Mouse (Mus musculus) embryonic facial prominence, embryonic 12.5 days (tissue): ENCODE measurements around the gene Hydin. TPM values are rescaled to one million over a fixed set of nuclear protein-coding genes. Genes with fewer than 3 reads are reported as not detected.

Source experiments
- ATAC-seq: fragments of 200-750 bp; cut with Nextera tagmentation; 2 replicates; pipeline ENCODE4 v1.8.0; 2017; ENCODE audit not compliant: insufficient number of reproducible peaks, insufficient read depth, low FRiP score, low TSS enrichment
- H3K27ac ChIP-seq: fragments of 300-500 bp; sonication (generic); 2 replicates; pipeline ENCODE4 v1.5.1; 2016; ENCODE audit warnings: mild to moderate bottlenecking
- H3K27me3 ChIP-seq: fragments of 300-500 bp; sonication (generic); 2 replicates; pipeline ENCODE4 v1.6.1; 2016; ENCODE audit warnings: mild to moderate bottlenecking, moderate library complexity
- H3K36me3 ChIP-seq: fragments of 300-500 bp; sonication (generic); 2 replicates; pipeline ENCODE4 v1.6.1; 2016; ENCODE audit warnings: mild to moderate bottlenecking
- H3K4me1 ChIP-seq: fragments of 300-500 bp; sonication (generic); 2 replicates; pipeline ENCODE4 v1.6.1; 2016
- H3K4me2 ChIP-seq: fragments of 300-500 bp; sonication (generic); replicated peaks from 2 replicates; pipeline ENCODE4 v1.6.1; 2016; ENCODE audit warnings: mild to moderate bottlenecking, moderate library complexity
- H3K4me3 ChIP-seq: fragments of 300-500 bp; sonication (generic); 2 replicates; pipeline ENCODE4 v1.5.1; 2016; ENCODE audit warnings: mild to moderate bottlenecking
- H3K9ac ChIP-seq: fragments of 300-500 bp; sonication (generic); 2 replicates; pipeline ENCODE4 v1.6.1; 2016; ENCODE audit warnings: mild to moderate bottlenecking, moderate library complexity
- H3K9me3 ChIP-seq: fragments of 300-500 bp; sonication (generic); 2 replicates; pipeline ENCODE4 v1.6.1; 2016; ENCODE audit warnings: mild to moderate bottlenecking, moderate library complexity
- WGBS: fragments of 180-500 bp; shearing (Covaris S2); methylation state at CpG from one replicate; pipeline ENCODE4 v1.1.7; 2016; 5-methylcytosine and 5-hydroxymethylcytosine counted together
- polyA plus RNA-seq: library from polyadenylated mRNA; unstranded; fragments of >200 nt; fragmentation: Nextera tagmentation; extraction: Ambion mirVana; gene quantifications from 2 replicates; pipeline ENCODE4 v1.2.1, GENCODE M21; 2016

Gene Hydin
- polyA plus RNA-seq, 1 experiment from 2014 or later: 0.08 TPM

DNA sequence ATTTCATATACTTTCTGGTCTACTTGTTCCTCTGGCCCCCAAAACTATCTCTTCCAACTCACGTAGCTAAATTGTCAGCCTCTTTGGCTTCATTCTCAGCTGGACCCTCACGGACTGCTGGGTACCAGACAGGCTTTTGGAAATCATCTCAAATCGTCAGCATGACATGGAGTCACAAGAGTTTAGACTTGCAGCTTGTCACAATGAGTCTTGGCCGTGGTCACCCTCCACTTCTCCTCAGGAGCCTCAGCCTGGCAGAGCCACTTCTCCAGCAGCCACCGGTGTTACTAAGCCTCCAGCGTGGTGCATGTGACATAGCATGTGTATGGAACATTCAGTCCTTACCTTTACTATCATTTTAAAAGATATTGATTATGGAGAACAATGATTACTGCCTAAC is 135.5 kb downstream of the Hydin start:
- no peak for ATAC-seq
- H3K9me3 ChIP-seq: no peaks in the 10 kb centered on the region
- H3K9ac ChIP-seq: no peak overlapping the region
- no peak overlapping the region for H3K4me2 ChIP-seq
- H3K27me3 ChIP-seq: no peaks in the 10 kb centered on the region
- no peak overlapping the region for H3K27ac ChIP-seq
- no peaks in the 10 kb centered on the region for H3K36me3 ChIP-seq
- no peak overlapping the region for H3K4me3 ChIP-seq
- no peaks in the 10 kb centered on the region for H3K4me1 ChIP-seq
- WGBS: 81% methylated on average over 6 of the region's 6 CpGs

GRCm38 (mm10) chr8:110404516-110404915 is 137.7 kb downstream of the Hydin start:
- WGBS: 85% methylated on average over 3 of the region's 3 CpGs
- H3K4me2 ChIP-seq: no peak overlapping the region
- H3K27ac ChIP-seq: no peak overlapping the region
- no peak overlapping the region for H3K9ac ChIP-seq
- H3K4me3 ChIP-seq: no peak overlapping the region
- H3K9me3 ChIP-seq: no peaks in the 10 kb centered on the region
- no peaks in the 10 kb centered on the region for H3K27me3 ChIP-seq
- no peaks in the 10 kb centered on the region for H3K4me1 ChIP-seq
- H3K36me3 ChIP-seq: no peaks in the 10 kb centered on the region
- no peak for ATAC-seq

- Histone ChIP-seq H3K27me3 (no peaks in the 10 kb centered on the region), H3K4me1 (no peaks in the 10 kb centered on the region), H3K4me3 (no peak overlapping the region), H3K4me2 (no peak overlapping the region), H3K36me3 (no peaks in the 10 kb centered on the region), H3K9me3 (no peaks in the 10 kb centered on the region), H3K9ac (no peak overlapping the region), H3K27ac (no peak overlapping the region)
- WGBS: 78% methylated on average over 4 of the region's 4 CpGs
- no peak for ATAC-seq
Measured at GRCm38 (mm10) chr8:110415121-110415520, 148.3 kb downstream of the Hydin start.

- H3K4me2 ChIP-seq: no peak overlapping the region
- no peak for ATAC-seq
- no peaks in the 10 kb centered on the region for H3K27me3 ChIP-seq
- 83% methylated on average over 3 of the region's 3 CpGs for WGBS
- no peaks in the 10 kb centered on the region for H3K4me1 ChIP-seq
- H3K36me3 ChIP-seq: no peaks in the 10 kb centered on the region
- H3K4me3 ChIP-seq: no peak overlapping the region
- H3K9me3 ChIP-seq: no peaks in the 10 kb centered on the region
- H3K27ac ChIP-seq: no peak overlapping the region
- no peak overlapping the region for H3K9ac ChIP-seq
Measured at GRCm38 (mm10) chr8:110416931-110417330, 150.2 kb downstream of the Hydin start.

GRCm38 (mm10) chr8:110417801-110418200 is 151.0 kb downstream of the Hydin start:
- Histone ChIP-seq H3K27ac (no peak overlapping the region), H3K4me2 (no peak overlapping the region), H3K9me3 (no peaks in the 10 kb centered on the region), H3K36me3 (no peaks in the 10 kb centered on the region), H3K4me3 (no peak overlapping the region), H3K9ac (no peak overlapping the region), H3K4me1 (no peaks in the 10 kb centered on the region), H3K27me3 (no peaks in the 10 kb centered on the region)
- ATAC-seq: no peak
- WGBS: 87% methylated on average over 7 of the region's 7 CpGs

- H3K4me2 ChIP-seq: no peak overlapping the region
- no peak overlapping the region for H3K9ac ChIP-seq
- H3K27me3 ChIP-seq: no peaks in the 10 kb centered on the region
- no peak for ATAC-seq
- WGBS: 86% methylated on average over 5 of the region's 5 CpGs
- no peaks in the 10 kb centered on the region for H3K36me3 ChIP-seq
- no peak overlapping the region for H3K4me3 ChIP-seq
- no peak overlapping the region for H3K27ac ChIP-seq
- no peaks in the 10 kb centered on the region for H3K9me3 ChIP-seq
- H3K4me1 ChIP-seq: no peaks in the 10 kb centered on the region
Measured at GRCm38 (mm10) chr8:110419711-110420110, 152.9 kb downstream of the Hydin start.

GRCm38 (mm10) chr8:110420221-110420620 is 153.4 kb downstream of the Hydin start:
- H3K9ac ChIP-seq: no peak overlapping the region
- no peaks in the 10 kb centered on the region for H3K27me3 ChIP-seq
- ATAC-seq: no peak
- H3K9me3 ChIP-seq: no peaks in the 10 kb centered on the region
- no peak overlapping the region for H3K4me3 ChIP-seq
- 88% methylated on average over 3 of the region's 3 CpGs for WGBS
- H3K36me3 ChIP-seq: no peaks in the 10 kb centered on the region
- no peaks in the 10 kb centered on the region for H3K4me1 ChIP-seq
- H3K27ac ChIP-seq: no peak overlapping the region
- H3K4me2 ChIP-seq: no peak overlapping the region

GRCm38 (mm10) chr8:110424146-110424545 is 157.4 kb downstream of the Hydin start:
- Histone ChIP-seq H3K4me1 (no peaks in the 10 kb centered on the region), H3K4me2 (no peak overlapping the region), H3K27ac (no peak overlapping the region), H3K9ac (no peak overlapping the region), H3K4me3 (no peak overlapping the region), H3K9me3 (no peaks in the 10 kb centered on the region), H3K36me3 (no peaks in the 10 kb centered on the region), H3K27me3 (no peaks in the 10 kb centered on the region)
- no peak for ATAC-seq
- WGBS: 69% methylated on average over 8 of the region's 8 CpGs

DNA sequence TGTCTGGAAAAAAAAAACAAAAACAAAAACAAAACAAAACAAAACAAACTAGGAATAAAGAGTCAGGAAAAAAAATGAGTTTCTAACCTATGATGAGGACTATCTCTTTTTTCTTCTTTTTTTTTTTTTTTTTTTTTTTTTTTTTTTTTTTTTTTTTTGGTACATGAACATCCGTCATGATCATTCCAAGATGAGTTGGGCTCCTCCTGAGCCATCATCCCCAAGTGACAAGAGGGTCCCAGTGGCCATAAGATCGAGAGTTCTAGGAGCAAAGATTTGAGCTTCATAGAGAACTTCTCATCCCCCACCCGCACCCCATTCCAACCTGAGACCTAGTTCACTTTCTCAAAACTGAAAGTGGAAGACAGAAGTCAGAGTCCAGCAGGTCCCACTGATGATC is 164.6 kb downstream of the Hydin start:
- Histone ChIP-seq H3K4me2 (no peak overlapping the region), H3K27me3 (no peaks in the 10 kb centered on the region), H3K9ac (no peak overlapping the region), H3K4me1 (no peaks in the 10 kb centered on the region), H3K4me3 (no peak overlapping the region), H3K27ac (no peak overlapping the region), H3K9me3 (no peaks in the 10 kb centered on the region), H3K36me3 (no peaks in the 10 kb centered on the region)
- ATAC-seq: no peak
- 88% methylated on average over 3 of the region's 3 CpGs for WGBS

DNA sequence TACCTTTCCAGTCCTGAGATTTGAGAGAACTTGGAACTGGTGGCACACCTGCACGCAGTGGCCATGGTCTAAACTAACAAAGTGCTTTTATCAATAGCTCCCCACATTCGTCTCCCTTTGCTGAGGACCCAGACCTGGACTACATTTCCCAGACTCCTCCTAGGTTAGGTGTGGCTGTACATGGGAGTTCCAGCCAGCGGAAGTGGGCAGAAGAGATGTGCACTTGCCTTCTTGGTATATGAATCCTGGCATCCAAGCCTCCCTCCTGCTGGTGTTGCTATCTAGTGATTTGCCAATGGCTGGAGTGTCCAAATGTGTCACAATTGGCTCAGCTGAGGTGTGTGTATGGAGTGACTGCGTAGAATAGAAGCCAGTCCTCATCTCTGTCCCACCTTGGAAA is 173.8 kb downstream of the Hydin start:
- no peak for ATAC-seq
- WGBS: 78% methylated on average over 4 of the region's 4 CpGs

GRCm38 (mm10) chr8:110444276-110444675 is 177.5 kb downstream of the Hydin start:
- Histone ChIP-seq H3K27me3 (no peaks in the 10 kb centered on the region), H3K36me3 (no peaks in the 10 kb centered on the region), H3K9ac (no peak overlapping the region), H3K4me1 (no peaks in the 10 kb centered on the region), H3K9me3 (no peaks in the 10 kb centered on the region), H3K4me3 (no peak overlapping the region), H3K4me2 (no peak overlapping the region), H3K27ac (no peak overlapping the region)
- WGBS: 77% methylated on average over 2 of the region's 2 CpGs
- ATAC-seq: no peak

More for the DNA sequence above, 173.8 kb downstream of the Hydin start:
- Histone ChIP-seq H3K9ac (no peak overlapping the region), H3K36me3 (no peaks in the 10 kb centered on the region), H3K27ac (no peak overlapping the region), H3K27me3 (no peaks in the 10 kb centered on the region), H3K9me3 (no peaks in the 10 kb centered on the region), H3K4me3 (no peak overlapping the region), H3K4me1 (no peaks in the 10 kb centered on the region), H3K4me2 (no peak overlapping the region)

DNA sequence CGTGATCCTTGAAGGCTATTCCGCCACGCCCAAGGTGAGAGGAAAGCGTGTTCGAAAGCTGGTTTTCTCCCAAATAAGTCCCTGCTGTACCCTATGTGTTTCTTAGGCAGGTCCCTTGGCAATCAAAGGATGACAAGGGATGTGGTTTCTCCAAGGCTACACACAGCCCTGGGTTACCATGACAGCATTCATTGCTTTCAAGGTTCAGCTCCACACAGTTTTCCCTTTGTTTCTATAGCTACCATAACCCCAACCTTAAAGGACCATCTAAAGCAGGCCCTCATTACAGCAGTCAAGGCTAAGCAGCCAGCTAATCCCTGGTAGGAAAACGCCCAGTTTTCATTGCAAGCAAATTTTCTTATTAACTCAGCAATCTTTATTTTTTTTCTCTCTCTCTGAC is 183.7 kb downstream of the Hydin start:
- H3K36me3 ChIP-seq: no peaks in the 10 kb centered on the region
- H3K4me1 ChIP-seq: no peaks in the 10 kb centered on the region
- no peaks in the 10 kb centered on the region for H3K27me3 ChIP-seq
- H3K9ac ChIP-seq: no peak overlapping the region
- ATAC-seq: no peak
- H3K9me3 ChIP-seq: no peaks in the 10 kb centered on the region
- H3K27ac ChIP-seq: no peak overlapping the region
- H3K4me2 ChIP-seq: no peak overlapping the region
- WGBS: 90% methylated on average over 6 of the region's 6 CpGs
- no peak overlapping the region for H3K4me3 ChIP-seq

DNA sequence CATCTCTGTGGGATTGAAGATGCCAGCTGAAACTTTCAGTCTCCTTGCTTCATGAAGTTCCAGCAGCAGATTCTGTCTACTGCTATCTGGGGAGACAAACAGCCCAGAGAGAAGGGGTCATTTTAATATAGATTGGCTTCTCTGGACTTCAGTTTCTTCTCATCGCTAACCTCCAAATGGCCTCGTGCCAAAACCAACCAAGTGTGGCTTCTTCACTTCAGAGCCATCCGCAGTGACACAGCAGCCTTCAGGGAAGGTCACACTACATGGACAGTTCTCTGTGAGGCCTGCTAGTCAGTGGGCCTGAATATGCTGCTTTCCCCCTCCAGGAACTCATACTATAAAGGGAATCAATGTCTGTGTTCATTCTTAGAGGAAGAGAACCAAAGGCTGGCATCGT is 187.7 kb downstream of the Hydin start:
- WGBS: 87% methylated on average over 4 of the region's 4 CpGs
- H3K9ac ChIP-seq: no peak overlapping the region
- H3K4me2 ChIP-seq: no peak overlapping the region
- H3K36me3 ChIP-seq: no peaks in the 10 kb centered on the region
- H3K27ac ChIP-seq: no peak overlapping the region
- H3K4me1 ChIP-seq: no peaks in the 10 kb centered on the region
- no peak overlapping the region for H3K4me3 ChIP-seq
- H3K27me3 ChIP-seq: no peaks in the 10 kb centered on the region
- no peaks in the 10 kb centered on the region for H3K9me3 ChIP-seq
- ATAC-seq: no peak
